Mouse (Mus musculus): ENCODE measurements around the gene Gm21969. TPM values are rescaled to one million over a fixed set of nuclear protein-coding genes. Genes with fewer than 3 reads are reported as not detected.

Gm21969 gene
- polyA plus RNA-seq, 2 experiments = 0.03 TPM; not detected in 1

DNA sequence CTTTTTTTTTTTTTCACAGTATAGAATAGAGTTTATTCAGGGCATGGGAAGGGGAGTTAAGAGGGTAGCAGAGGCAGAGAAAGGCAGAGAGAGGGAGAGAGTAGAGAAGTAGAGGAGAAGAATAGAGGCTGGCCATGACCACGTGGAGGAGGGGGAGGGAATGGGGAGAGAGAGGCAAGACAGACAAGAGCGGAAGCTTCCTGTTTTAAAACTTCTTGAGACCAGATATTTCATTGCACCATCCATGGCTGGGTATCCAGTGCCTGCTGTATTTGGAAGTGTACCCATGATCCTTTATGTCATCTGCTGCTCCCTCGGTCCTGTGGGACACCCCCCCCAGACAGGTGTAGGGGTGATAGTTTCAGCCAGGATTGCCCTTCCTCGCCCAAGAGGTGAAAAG, 6.0 kb downstream of the Gm21969 start:
- DNase-seq (ENCODE audit: low spot score) = no peak
- Histone ChIP-seq H3K9ac (ENCODE audit: low read depth, low read length, severe bottlenecking) (no peak overlapping the region), H3K4me2 (replicated peaks; ENCODE audit: low read depth, low read length, severe bottlenecking) (no peak overlapping the region), H3K27me3 (ENCODE audit: control insufficient read depth, insufficient read depth, low read length) (no peaks in the 10 kb centered on the region), H3K36me3 (ENCODE audit: control insufficient read depth, insufficient read depth, low read length) (peaks cover 46% of the 10 kb centered on the region), H3K4me3 (replicated peaks; ENCODE audit: low read length) (no peak overlapping the region), H3K27ac (replicated peaks; ENCODE audit: low read depth, low read length) (no peak overlapping the region), H3K4me1 (ENCODE audit: control insufficient read depth, insufficient read depth, low read length) (no peaks in the 10 kb centered on the region; the same call in 1 of the 2 replicates), H3K9me3 (ENCODE audit: control insufficient read depth, low read length) (no peaks in the 10 kb centered on the region)
- no peak for TF ChIP-seq POLR2A (IDR thresholded peaks at IDR 0.05; ENCODE audit: borderline replicate concordance, extremely low read depth, insufficient read depth, insufficient read length)
- 72% methylated on average over 4 of the region's 4 CpGs for WGBS
- ATAC-seq (ENCODE audit: low FRiP score, low read depth) = no peak

DNA sequence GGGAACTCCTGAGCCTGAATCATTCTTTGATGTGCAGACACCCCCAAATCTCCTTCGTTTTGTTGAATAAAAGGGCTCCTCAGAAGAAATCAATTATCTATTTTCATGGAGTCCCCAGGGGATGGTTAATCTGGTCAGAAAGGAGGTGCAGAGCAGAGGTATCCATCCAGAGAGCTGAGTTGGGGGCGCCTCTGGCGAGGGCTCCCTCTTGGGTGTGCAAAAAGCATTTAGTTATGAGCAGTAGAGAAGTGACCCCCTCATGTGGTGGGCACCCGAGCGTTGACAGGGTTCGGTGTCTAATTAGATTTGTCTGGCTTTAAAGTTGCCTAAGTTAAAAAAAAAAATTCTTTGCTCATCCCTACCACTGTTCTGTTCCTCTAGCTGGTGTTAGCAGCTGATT, 8.0 kb downstream of the Gm21969 start:
- WGBS = 58% methylated on average over 6 of the region's 6 CpGs
- H3K4me2 ChIP-seq (replicated peaks; ENCODE audit: low read depth, low read length, severe bottlenecking) = no peak overlapping the region; the same call in 1 of the 2 replicates
- peak overlapping the region; percentile 21; the same call in 1 of the 2 replicates for H3K9ac ChIP-seq (ENCODE audit: low read depth, low read length, severe bottlenecking)
- no peak for TF ChIP-seq POLR2A (IDR thresholded peaks at IDR 0.05; ENCODE audit: borderline replicate concordance, extremely low read depth, insufficient read depth, insufficient read length)
- DNase-seq (ENCODE audit: low spot score) = no peak
- no peak overlapping the region for H3K4me3 ChIP-seq (replicated peaks; ENCODE audit: low read length)
- no peak overlapping the region for H3K27ac ChIP-seq (replicated peaks; ENCODE audit: low read depth, low read length)
- no peak for ATAC-seq (ENCODE audit: low FRiP score, low read depth)
- no peaks in the 10 kb centered on the region; the same call in 1 of the 2 replicates for H3K4me1 ChIP-seq (ENCODE audit: control insufficient read depth, insufficient read depth, low read length)
- H3K36me3 ChIP-seq (ENCODE audit: control insufficient read depth, insufficient read depth, low read length) = peaks cover 53% of the 10 kb centered on the region
- H3K9me3 ChIP-seq (ENCODE audit: control insufficient read depth, low read length) = no peaks in the 10 kb centered on the region
- H3K27me3 ChIP-seq (ENCODE audit: control insufficient read depth, insufficient read depth, low read length) = no peaks in the 10 kb centered on the region

DNA sequence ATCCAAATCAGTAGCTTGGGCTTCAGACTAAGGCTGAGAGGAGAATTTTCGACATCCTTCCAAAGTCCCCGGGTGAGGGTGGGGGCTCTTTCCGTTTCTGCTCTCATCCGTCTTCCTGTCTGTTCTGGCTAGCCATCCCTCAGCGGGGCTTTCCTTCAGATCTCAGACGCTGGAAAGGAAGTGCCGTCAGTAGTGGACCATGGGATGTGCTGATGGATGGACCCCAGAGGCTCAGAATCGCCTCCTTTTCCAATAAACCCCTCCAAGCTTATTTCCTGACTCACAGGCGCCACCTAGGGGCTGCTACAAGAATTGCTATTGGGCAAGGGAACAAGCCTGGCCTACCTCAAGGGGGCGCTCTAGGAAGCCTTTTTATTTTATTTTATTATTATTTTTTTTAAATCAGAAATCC, 8.6 kb downstream of the Gm21969 start:
- no peak for TF ChIP-seq POLR2A (IDR thresholded peaks at IDR 0.05; ENCODE audit: borderline replicate concordance, extremely low read depth, insufficient read depth, insufficient read length)
- ATAC-seq (ENCODE audit: low FRiP score, low read depth) = peak; percentile 72
- no peak overlapping the region for H3K27ac ChIP-seq (replicated peaks; ENCODE audit: low read depth, low read length)

GRCm38 (mm10) chr4:139614524-139615260, 11.7 kb downstream of the Gm21969 start:
- 92% methylated on average over 21 of the region's 21 CpGs for WGBS
- Histone ChIP-seq H3K9ac (ENCODE audit: low read depth, low read length, severe bottlenecking) (no peak overlapping the region), H3K9me3 (ENCODE audit: control insufficient read depth, low read length) (no peaks in the 10 kb centered on the region), H3K27ac (replicated peaks; ENCODE audit: low read depth, low read length) (no peak overlapping the region), H3K36me3 (ENCODE audit: control insufficient read depth, insufficient read depth, low read length) (peaks cover 38% of the 10 kb centered on the region), H3K27me3 (ENCODE audit: control insufficient read depth, insufficient read depth, low read length) (no peaks in the 10 kb centered on the region), H3K4me2 (replicated peaks; ENCODE audit: low read depth, low read length, severe bottlenecking) (no peak overlapping the region), H3K4me3 (replicated peaks; ENCODE audit: low read length) (no peak overlapping the region), H3K4me1 (ENCODE audit: control insufficient read depth, insufficient read depth, low read length) (peaks cover 3% of the 10 kb centered on the region; the same call in 1 of the 2 replicates)
- ATAC-seq (ENCODE audit: low FRiP score, low read depth) (no peak), DNase-seq (ENCODE audit: low spot score) (no peak)
- no peak for TF ChIP-seq POLR2A (IDR thresholded peaks at IDR 0.05; ENCODE audit: borderline replicate concordance, extremely low read depth, insufficient read depth, insufficient read length)

More for the DNA sequence above, 8.6 kb downstream of the Gm21969 start:
- H3K9ac ChIP-seq (ENCODE audit: low read depth, low read length, severe bottlenecking) = no peak overlapping the region
- H3K9me3 ChIP-seq (ENCODE audit: control insufficient read depth, low read length) = no peaks in the 10 kb centered on the region
- 1% methylated on average over 10 of the region's 10 CpGs for WGBS
- H3K4me1 ChIP-seq (ENCODE audit: control insufficient read depth, insufficient read depth, low read length) = peaks cover 3% of the 10 kb centered on the region; the same call in 1 of the 2 replicates
- H3K4me2 ChIP-seq (replicated peaks; ENCODE audit: low read depth, low read length, severe bottlenecking) = peak overlapping the region; percentile 45
- peak; percentile 88 for DNase-seq (ENCODE audit: low spot score)
- H3K36me3 ChIP-seq (ENCODE audit: control insufficient read depth, insufficient read depth, low read length) = peaks cover 49% of the 10 kb centered on the region
- peak overlapping the region; percentile 7; the same call in 1 of the 2 replicates for H3K4me3 ChIP-seq (replicated peaks; ENCODE audit: low read length)
- H3K27me3 ChIP-seq (ENCODE audit: control insufficient read depth, insufficient read depth, low read length) = no peaks in the 10 kb centered on the region

GRCm38 (mm10) chr4:139616276-139617000, 13.5 kb downstream of the Gm21969 start:
- H3K27ac ChIP-seq (replicated peaks; ENCODE audit: low read depth, low read length) = 0 out of 2 replicates have a peak overlapping the region, but pooled peaks have one; percentile 48

More at GRCm38 (mm10) chr4:139616276-139617000, 13.5 kb downstream of the Gm21969 start:
- TF ChIP-seq POLR2A (IDR thresholded peaks at IDR 0.05; ENCODE audit: borderline replicate concordance, extremely low read depth, insufficient read depth, insufficient read length) = no peak
- 18% methylated on average over 24 of the region's 24 CpGs for WGBS
- Histone ChIP-seq H3K9ac (ENCODE audit: low read depth, low read length, severe bottlenecking) (peak overlapping the region; percentile 40), H3K27me3 (ENCODE audit: control insufficient read depth, insufficient read depth, low read length) (no peaks in the 10 kb centered on the region), H3K36me3 (ENCODE audit: control insufficient read depth, insufficient read depth, low read length) (peaks cover 38% of the 10 kb centered on the region), H3K4me2 (replicated peaks; ENCODE audit: low read depth, low read length, severe bottlenecking) (peak overlapping the region; percentile 44), H3K4me1 (ENCODE audit: control insufficient read depth, insufficient read depth, low read length) (peaks cover 3% of the 10 kb centered on the region; the same call in 1 of the 2 replicates), H3K9me3 (ENCODE audit: control insufficient read depth, low read length) (no peaks in the 10 kb centered on the region), H3K4me3 (replicated peaks; ENCODE audit: low read length) (peak overlapping the region; percentile 23)
- peak; percentile 51 for DNase-seq (ENCODE audit: low spot score)
- ATAC-seq (ENCODE audit: low FRiP score, low read depth) = peak; percentile 75

All from limb, embryonic 14.5 days (tissue).